Mouse (Mus musculus) embryo, embryonic 11.5 days (tissue): Measurements from ENCODE around the gene Gm5286.
"Not testable (repeated sequence)": the region's sequence is repeated elsewhere in the genome, so short reads cannot be mapped to it uniquely, and the experiment has no call there.

Source experiments
- DNase-seq: peaks from one replicate; pipeline ENCODE4 v3.0.0-alpha.2; 2012; ENCODE audit warnings: low read depth, low spot score

Gm5286 gene

DNA sequence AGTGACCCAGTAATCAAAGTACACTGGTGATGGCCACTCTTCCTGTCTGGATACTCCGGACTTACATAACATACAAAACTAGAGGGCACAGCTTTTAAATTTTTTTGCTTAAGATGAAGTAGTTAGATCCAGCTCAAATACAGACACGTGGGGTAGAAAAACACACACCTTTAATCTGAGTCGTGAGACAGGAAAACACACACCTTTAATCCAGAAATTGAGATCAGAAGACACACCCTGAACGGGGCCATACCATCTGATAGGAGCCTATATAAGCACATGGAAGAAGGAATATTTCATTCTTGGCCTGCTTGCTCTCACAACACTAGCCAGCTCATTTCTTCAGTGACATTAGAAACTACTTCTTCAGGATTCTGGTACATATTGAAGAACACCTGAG is at the start of gene Gm5286:
TSS of gene Gm5286 (plus strand) at position 301 of the 400 bp plus-strand sequence.
- not testable (repeated sequence) for DNase-seq

DNA sequence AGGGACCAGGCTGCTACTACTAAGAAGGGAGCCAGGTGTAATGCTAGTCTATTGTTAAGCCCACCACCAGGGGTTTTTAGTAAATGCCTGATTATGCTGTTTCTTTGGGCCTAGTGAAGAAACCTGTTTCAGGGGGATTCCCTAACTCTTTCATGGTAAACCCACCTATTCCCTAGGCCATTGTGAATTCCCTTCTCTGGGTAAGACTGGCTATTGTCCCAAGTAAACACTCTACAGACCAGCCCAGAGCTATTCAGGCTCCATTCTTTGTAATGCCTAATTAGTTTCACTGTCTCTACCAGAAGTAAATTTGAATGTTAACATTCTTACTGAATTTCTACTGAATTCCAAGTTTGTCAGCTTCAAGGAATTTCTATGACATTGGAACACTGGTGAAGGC is 29.2 kb upstream of the Gm5286 start:
- DNase-seq: not testable (repeated sequence)

DNA sequence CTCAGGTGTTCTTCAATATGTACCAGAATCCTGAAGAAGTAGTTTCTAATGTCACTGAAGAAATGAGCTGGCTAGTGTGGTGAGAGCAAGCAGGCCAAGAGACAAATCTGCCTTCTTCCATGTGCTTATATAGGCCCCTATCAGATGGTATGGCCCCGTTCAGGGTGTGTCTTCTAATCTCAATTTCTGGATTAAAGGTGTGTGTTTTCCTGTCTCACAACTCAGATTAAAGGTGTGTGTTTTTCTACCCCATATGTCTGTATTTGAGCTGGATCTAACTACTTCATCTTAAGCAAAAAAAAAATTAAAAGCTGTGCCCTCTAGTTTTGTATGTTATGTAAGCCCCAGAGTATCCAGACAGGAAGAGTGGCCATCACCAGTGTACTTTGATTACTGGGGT is 18.4 kb upstream of the Gm5286 start, which contains the start of gene Gm10696:
TSS of gene Gm10696 (minus strand) at position 101 of the 400 bp plus-strand sequence.
- DNase-seq: not testable (repeated sequence)
